Mouse (Mus musculus): ENCODE results near the gene Smurf2.
A peak's percentile ranks its signal among the peaks of the same experiment; 100 is the strongest.

Smurf2 gene

DNA sequence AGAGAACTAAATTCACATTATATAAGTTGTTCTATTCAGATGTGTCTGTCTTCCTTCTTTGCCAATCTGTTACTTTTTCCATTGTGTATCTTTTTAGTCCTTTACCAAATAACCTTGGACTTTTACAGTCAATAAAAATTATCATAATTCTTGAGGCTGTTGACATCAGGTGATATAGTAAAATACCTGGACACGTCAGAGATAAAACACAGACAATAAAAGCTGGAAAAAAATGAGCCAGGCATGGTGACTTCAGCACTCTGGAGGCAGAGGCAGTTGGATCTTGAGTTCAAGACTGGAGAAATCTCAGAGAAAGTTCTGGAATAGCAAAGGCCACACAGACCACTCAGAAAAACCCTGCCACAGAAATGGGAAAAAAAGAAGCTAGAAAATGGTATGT lies 13.3 kb downstream of the Smurf2 start:
- DNase-seq (ENCODE audit: low spot score): no peak

DNA sequence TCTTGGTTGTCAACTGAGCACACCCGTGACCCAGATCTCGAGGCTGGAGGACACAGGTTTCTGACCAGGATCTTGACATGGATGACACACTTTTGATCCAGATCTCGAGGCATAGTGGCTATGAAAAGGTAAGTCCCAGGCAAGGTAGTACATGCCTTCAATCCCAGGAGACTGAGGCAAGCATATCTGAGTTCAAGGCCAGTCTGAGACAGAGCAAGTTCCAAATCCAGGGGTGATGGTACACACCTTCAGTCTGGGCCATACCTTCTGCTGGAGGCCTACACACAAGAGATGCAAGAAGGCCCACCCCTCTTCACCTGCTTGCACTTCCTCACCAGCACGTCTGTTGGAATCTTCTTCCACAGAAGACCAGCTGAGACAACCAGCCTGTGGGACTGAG lies 14.8 kb downstream of the Smurf2 start:
- DNase-seq (ENCODE audit: low spot score): no peak

DNA sequence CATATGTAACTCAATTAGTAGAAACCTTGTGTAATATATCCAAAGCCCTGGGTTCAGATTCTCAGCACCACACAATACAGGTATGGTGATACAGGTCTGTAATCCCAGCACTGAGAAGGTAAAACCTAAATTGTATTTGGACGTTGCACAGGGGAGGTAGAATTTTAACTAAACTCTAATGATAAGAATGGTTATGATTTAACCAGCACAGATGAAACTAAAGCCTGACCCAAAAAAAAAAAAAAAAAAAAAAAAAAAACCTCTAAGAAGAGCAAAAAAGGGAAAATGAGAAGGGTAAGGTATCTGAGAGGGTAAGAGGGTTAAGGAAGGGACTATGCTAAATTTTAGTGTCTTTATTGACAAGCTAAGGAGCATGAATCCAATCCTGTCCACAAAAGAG lies 20.7 kb downstream of the Smurf2 start:
- DNase-seq (ENCODE audit: low spot score): no peak

DNA sequence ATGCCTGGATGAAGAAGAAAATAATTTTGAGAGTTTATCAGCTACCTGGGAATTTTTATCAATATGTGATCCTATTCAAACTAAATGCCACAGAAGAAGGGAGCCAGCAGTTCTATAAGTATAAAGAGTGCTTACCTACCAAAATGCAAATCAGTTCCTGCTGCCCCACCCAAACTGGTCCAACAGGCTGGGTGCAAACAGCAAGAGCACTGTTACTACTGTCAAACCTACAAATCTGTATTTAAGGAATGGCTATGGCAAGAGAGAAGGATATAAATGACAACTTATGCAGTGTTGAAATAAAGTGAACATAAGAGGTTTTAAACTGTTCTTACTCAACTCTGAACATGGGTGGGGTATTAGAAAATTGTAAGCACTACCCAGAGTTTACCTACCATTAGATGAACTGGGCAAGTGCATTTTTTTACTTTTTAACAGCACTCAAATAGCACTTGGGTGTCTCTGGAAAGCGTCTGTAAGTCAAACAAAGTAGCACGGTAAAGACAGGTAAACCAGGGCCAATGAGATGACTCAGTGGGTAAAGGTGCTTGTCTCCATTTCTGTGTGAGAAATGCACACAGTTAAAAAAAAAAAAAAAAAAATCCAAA lies 23.9 kb downstream of the Smurf2 start:
- DNase-seq (ENCODE audit: low spot score): no peak

DNA sequence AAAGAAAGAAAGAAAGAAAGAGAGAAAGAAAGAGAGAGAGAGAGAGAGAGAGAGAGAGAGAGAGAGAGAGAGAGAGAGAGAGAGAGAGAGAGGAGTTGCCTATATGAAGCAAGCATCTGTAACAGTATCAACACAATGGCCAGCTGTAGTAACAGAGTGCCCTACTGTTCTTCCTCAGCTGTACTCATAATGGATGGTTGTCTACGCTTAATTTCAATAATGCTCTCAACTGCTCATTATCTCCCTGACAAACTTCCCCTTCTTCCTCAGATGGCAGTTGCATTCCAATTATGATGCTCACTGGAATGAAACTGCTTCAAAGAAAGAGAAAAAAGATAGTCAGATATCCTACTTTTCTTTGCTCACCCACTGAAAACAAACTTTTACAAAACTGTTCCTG lies 36.9 kb downstream of the Smurf2 start:
- no peak for DNase-seq (ENCODE audit: low spot score)

DNA sequence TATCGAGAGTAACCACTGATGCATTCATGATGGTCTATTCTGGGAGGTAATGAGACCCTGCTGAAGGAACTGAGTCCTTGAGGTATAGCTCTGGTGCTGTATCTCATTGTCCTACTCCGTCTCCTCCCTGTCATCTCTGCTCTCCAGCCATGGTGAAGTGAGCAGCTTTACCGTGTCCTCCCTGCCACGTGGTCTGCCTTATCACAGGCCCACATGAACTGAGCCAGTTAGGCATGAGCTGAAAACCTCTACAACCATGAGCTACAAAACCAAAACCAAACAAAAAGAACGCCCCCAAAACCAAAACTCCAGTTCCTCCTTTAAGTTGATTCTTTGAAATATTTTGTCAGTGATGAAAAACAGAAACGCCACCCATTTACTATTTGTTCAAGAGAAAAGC lies 47.9 kb downstream of the Smurf2 start:
- peak; percentile 23 for DNase-seq (ENCODE audit: low spot score)

DNA sequence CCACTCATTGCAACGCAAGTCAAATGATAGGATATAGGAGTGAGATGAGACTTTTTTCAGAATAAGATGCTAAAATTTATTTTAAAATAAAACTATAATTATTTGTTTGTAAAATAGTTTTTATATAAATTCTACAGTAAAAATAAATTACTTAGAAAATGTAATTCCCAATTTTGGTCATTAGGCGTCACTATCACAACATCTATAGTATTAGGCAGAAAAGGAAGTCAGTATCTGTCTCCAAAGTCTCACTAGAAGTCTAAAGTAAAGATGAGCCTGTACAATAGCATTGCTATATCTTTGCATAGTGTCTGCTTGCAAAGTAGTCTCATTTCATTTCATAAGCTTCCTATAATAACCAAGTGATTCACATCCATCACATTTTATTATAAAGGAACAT lies 69.1 kb downstream of the Smurf2 start:
- DNase-seq (ENCODE audit: low spot score): peak; percentile 31

DNA sequence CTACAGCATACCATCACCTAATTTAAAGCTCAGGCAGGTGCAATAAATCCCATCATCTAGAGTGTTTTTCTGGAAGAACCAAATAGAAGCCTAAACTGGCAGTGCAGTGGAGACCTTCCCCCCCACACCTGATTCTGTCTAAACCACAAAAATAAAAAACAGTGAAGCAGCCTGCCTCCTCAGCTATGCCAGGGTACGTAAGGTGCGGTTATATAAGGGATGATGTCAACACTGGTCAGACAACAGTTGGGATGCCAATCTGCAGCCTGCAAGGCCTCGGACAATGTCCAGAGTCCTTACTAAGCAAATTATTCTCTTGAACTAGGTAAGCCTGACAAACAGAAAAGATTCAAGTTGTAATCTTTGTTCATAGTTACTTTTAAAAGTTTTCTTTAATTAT lies 78.5 kb downstream of the Smurf2 start:
- DNase-seq (ENCODE audit: low spot score): no peak

DNA sequence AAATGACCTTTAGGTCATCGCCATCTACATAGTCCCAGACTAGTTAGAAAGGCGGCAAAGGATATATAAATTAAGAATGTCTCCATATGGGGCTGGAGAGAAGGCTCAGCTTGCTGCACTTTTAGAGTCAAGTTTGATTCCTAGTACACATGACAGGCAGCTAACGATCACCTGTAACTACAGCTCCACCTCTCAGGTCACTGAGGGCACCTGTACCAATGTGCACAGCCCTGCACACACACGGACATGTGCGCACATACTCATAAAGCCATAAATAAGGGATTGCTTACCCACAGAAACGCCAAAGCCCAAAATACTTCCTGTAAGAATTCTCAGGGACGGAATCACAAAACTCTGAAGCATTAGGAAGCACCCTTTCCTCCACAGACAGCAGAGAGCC lies 92.4 kb downstream of the Smurf2 start:
- DNase-seq (ENCODE audit: low spot score): no peak

DNA sequence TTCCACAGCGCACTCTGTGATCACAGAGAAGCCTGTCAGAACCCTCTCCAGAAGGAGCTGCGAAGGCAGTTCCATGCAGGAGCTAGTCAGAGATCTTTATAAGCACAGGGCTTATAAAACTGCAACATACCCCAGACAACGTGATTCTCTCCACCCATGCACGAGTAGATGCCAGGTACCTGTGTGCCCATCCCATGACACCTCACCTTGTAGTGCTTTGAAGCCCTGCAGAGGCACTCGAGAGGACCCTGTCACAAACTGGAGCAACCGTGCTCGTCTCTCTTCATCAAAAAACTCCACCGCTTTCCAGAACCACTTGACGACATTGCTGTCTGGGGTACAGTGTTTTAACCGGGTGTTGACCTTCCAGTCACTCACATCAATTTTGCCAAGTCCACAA lies 96.1 kb downstream of the Smurf2 start:
- DNase-seq (ENCODE audit: low spot score): no peak

DNA sequence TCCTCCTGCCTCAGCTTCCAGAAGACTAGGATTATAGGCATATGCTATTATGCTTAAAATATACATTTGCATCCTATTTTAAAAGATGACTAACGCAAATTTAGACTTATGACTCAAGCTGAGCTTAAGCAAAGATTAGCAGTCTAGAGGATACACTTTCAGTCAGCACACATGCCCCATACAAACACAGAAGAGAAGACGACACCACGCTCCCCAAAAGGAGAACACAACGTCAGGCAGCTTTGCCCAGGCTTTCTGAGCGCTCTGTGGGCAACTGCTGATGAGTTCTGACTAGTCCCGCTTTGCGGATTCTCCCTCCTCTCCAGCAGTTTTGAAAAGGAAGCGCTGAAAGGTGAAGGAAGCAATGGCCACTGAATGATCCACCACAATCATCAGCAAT lies 96.8 kb downstream of the Smurf2 start:
- no peak for DNase-seq (ENCODE audit: low spot score)

DNA sequence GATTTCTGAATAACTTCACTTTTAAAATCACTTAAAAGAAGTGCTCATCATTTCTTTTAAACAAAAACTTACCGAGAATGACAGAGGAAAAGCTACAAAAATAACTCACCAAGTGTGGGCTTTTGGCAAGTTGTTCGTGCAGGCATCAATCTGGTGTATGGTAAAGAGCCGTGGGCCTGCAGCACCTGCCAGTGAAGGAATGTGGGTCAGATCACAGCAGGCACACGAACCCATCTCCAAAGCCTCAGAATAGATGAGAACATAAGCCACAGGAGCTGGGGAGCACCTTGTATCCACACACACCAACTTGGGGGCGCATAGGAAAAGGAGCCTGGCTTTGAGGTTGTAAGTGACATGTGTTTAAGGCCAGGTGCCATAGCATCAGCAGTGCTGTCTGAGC lies 97.6 kb downstream of the Smurf2 start:
- no peak for DNase-seq (ENCODE audit: low spot score)

DNA sequence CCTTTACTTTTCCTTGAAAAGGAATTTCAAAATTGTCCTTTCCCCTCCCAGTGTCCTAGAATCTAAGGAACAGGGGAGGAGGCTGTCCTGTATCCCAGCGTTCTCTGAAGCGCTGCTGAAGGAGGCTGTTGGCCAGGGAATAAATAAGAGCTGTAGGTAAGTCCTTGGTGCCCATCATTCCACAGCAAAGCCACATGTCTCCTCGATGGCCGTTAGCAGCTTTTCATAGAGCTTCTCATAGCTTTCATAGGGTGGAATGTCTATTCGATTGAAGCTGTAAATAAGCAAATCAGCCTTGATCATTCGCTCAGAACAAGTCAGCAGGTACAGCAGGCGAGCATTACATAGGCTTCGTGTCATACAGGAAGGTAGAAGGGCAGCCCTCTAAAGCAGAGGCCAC lies 98.0 kb downstream of the Smurf2 start:
- no peak for DNase-seq (ENCODE audit: low spot score)

DNA sequence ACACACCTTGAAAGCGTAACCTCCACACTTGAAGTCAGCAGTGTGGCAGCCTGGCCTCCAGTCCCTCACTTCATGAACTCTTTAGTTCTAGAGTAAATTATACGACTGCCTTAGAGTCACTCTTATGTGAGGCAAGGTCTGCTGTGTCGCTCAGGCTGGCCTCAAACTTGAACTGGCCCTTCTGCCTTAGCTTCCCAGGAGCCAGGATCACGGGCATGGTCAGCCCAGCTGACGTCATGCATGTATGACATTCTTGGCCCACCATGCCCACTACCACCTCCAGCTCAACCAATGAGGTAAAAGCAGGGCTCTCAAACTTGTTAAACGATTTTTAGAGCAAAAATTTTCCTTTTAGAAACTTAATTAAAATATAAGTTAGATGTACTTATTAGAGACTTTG lies 99.1 kb downstream of the Smurf2 start:
- no peak for DNase-seq (ENCODE audit: low spot score)

DNA sequence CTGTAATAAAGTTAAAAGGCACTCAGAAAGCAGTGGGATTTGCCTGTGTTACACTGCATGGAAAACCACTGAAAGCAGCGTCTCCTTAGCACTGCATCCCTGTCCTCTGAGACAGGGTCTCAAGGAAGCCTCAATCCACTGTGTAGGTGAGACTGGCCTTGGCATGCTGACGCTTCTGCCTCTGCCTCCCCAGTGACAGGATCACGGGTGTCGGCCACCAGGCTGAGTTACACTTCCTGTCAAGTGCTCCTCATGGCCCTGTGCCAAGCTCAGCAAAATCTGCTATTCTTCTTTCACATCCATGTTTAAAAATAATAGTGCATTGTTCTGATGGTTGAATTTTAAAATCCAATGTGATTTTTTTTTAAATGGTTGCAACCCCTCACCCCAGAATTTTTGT lies 99.5 kb downstream of the Smurf2 start:
- DNase-seq (ENCODE audit: low spot score): no peak

DNA sequence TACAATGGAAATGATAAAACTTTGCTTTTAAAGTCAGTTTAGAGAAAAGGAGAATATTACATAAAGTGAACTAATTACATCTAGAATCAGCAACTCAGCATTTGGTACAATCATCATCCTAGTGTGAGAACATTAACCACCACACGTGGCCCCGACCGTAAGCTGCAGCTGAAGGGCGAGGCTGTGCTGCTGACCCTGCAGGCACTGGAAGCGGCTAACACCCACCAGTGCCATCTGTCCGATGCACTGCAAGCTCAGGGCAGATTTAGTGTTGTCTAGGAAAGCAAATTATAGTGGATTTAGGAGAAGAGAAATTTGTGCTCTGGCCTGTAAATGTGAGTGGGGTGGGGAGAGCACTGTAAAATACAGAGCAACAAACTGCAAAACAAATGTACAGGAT lies 100.3 kb downstream of the Smurf2 start:
- DNase-seq (ENCODE audit: low spot score): no peak

DNA sequence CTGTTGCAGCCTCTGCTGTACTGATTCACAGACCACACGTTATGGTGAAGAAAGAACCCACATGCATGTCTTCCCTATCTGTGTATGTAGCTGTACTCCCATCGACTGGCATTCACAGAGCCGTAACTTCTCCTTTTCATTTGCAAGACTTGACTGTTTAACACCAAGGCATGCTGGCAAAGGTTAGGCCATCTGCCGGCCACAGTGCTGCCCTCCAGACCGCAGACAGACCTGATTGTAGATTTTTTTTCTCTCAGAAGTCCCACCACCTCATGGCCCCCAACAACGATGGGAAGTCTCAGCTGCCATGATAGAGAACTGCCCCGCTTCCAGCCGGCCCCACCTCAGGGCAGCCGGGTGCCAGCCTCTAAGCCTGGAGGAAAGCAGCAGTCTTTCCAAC lies 100.9 kb downstream of the Smurf2 start:
- DNase-seq (ENCODE audit: low spot score): no peak

DNA sequence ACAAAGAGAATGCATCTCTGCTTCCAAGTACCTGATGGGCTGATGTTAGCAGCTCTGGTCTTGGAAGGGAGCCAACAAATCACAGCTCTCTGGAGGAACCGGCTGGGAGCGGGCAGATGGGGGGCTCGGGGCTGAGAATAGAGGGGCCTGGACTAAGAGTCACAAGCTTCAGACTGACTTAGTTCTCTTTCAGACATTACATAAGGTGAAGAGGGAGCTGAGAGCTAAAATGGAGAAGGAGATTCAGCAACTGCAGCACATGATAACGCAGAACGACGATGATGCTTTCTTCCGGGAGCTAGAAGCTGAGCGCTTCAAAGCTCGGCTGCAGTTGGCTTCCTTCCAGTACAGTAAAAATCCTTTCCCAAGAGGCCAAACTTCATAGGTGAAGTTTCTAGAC lies 102.2 kb downstream of the Smurf2 start:
- DNase-seq (ENCODE audit: low spot score): no peak

DNA sequence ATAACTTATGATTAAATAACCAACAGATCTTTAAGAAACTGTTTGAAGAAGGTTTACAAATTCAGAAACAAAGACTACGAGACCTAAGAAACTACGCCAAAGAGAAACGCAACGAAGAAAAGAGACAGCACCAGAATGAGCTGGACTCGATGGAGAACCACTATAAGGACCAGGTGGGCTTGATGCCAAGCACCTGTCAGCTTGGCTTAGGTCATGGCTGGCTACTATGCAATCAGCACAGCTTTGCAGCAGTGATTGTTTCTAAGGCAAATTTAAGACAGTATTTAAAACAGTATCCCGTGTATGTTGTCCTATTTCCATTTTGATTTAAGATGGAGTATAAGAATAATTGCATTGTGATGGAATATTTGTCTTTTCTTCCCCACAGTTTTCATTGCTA lies 102.7 kb downstream of the Smurf2 start:
- no peak for DNase-seq (ENCODE audit: low spot score)

DNA sequence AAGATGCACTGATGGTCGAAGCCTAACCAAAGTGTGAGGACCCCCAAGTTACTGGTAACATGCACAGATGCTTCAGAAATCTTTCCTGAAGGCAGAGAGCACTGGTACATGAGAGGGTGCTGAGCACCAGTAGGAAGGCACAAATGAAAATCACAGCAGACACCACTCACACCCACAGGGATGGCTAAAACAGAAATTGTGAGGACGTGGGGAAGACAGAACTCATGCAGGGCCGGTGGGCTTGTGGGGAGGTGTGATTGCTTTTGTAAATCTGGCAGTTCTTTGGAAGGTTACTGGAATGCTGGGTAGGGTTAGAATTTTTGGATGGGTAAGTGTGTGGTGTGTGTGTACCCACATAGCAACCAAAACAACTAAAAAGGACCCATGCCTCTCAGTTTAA lies 103.4 kb downstream of the Smurf2 start:
- no peak for DNase-seq (ENCODE audit: low spot score)

DNA sequence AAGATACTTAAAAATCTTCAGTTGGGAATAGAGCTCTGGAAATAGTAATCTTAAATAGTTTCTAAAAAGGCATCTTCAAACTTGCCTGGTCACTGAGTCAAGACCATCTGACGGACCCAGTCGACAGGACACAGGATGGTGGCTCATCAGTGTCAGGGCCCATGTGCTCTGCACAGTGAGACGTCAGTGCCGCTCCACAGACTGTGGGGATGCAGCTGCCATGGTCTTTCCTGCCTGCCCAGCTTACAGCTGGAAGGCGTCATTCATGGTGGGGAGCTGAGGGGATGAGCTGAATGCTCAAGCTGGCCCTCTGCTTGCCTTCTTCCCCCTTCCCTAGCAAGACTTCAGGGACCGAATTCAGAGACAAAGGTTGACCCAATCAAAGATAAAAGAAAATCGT lies 104.2 kb downstream of the Smurf2 start:
- DNase-seq (ENCODE audit: low spot score): no peak

DNA sequence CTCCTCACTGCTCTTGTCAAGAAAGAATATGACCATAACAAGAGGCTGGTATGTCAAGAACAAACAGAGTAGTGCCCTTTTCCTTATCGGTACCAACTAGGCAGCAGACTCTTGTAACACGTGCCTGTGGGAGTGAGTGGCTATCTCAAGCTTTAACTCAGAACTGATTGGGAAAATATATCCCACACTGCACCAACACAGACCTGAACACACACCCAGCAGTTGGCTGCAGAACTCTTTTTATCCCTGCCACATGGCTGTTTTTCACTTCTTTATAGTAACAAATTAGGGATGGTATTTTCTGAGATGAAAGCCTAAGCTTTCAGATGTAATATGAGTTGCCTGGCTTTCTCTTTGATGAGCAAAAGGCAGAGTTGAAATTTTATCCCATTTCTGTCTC lies 104.8 kb downstream of the Smurf2 start:
- no peak for DNase-seq (ENCODE audit: low spot score)

DNA sequence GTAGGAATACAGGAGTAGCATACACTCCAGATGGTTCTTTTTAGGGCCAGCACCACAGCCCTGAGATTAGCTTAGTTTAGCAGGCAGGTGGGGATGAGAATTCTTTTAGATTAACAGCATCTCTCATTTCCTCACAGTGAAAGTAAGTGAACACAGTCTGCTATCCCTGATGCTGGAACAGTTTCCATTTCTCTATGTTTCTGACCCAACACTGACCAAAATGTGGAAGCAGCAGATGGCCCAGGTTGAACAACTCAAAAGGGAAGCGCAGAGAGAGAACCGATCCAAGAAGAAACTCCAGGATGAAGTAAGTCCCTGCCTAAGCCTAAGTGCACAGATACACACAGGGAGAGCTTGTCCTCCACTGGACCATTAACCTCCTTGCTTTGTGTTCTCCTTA lies 105.2 kb downstream of the Smurf2 start:
- no peak for DNase-seq (ENCODE audit: low spot score)

DNA sequence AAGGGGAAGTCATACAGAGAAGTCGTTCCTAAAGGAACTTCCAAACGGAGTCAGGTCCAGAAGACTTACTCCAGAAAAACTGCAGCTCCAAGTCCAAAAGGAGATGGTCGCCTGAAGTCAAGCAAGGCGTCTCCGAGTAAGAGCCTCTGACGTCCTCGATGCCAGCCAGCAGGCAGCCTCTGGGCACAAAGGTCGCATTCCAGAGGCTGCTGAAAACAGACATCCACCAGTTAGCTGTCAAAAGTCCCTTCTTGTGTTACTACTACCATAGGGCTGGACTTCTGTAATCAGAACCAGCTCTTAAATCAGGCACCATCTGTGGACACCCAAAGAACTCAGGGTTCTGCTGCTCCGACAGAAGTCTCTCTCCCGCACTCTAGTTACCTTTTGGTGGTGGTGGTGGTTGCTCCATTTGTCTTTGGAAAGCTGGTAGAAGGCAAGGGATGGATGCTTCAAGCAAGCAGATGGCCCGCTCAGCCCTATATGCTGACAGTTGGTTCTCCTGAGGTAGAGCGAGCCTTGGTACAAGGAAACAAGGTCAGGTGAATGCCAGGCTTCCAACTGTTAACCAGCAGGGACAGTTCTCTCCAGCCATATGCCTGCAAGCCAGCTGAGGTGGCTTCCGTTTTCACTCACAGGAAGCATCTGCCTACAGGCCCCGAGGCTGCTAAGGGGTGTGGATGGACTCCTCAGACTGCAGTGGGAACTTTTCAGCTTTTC lies 105.8 kb downstream of the Smurf2 start:
- no peak for DNase-seq (ENCODE audit: low spot score)

Measured in c-Kit-positive CD71-positive TER-119-positive erythroid progenitor cells, embryonic 14.5 days (primary cell).